Mouse (Mus musculus) gastrocnemius, postnatal 14 days (tissue): ENCODE measurements at regions not wholly inside any gene's neighbourhood (a gene's known extent, or its start where the extent isn't known, plus 50 kb on each side); places are given as distances from the start of the nearest gene placed in this dataset.
A peak's percentile ranks its signal among the peaks of the same experiment; 100 is the strongest.

Experiments used
- DNase-seq: peaks from one replicate; pipeline ENCODE4 v3.0.0; 2021; ENCODE audit warnings: mixed read lengths
- intact Hi-C: fragments of 180-260 bp; cut with DNase I; formaldehyde crosslinking; loops from one replicate; pipeline ENCODE4 v1.15.1; 2025; ENCODE audit warnings: low total_unique reads

- peak; percentile 34 for DNase-seq
- intact Hi-C loops, result no loop called here
Observed at GRCm38 (mm10) chrX:98375437-98375836, 226.9 kb downstream of the Ar start.

GRCm38 (mm10) chrX:98380247-98380905, 231.8 kb downstream of the Ar start:
- peak; percentile 64 for DNase-seq
- intact Hi-C loops, result no loop called here

GRCm38 (mm10) chrX:98384017-98384416, 235.4 kb downstream of the Ar start:
- intact Hi-C loops, result no loop called here
- DNase-seq, result no peak

- intact Hi-C loops, result no loop called here
- no peak for DNase-seq
Observed at GRCm38 (mm10) chrX:98392376-98392775, 243.8 kb downstream of the Ar start.

GRCm38 (mm10) chrX:98409090-98409489, 260.5 kb downstream of the Ar start:
- no peak for DNase-seq
- intact Hi-C loops, result no loop called here

- intact Hi-C loops, result no loop called here
- no peak for DNase-seq
Observed at GRCm38 (mm10) chrX:98419437-98419836, 270.9 kb downstream of the Ar start.

GRCm38 (mm10) chrX:98452026-98452425, 303.5 kb downstream of the Ar start:
- no peak for DNase-seq
- intact Hi-C loops, result no loop called here

GRCm38 (mm10) chrX:98476473-98477254, 328.1 kb downstream of the Ar start:
- intact Hi-C loops, result no loop called here

More at GRCm38 (mm10) chrX:98476473-98477254, 328.1 kb downstream of the Ar start:
- no peak for DNase-seq
